Mouse (Mus musculus) neural tube, embryonic 13.5 days (tissue): ENCODE measurements at regions not wholly inside any gene's neighbourhood (a gene's known extent, or its start where the extent isn't known, plus 50 kb on each side); places are given as distances from the start of the nearest gene placed in this dataset.

ENCODE experiments used
- ATAC-seq: fragments of 200-750 bp; cut with Nextera tagmentation; 2 replicates; pipeline ENCODE4 v1.8.0; 2017; ENCODE audit warnings: low read depth, mild to moderate bottlenecking, moderate TSS enrichment, moderate library complexity
- H3K27ac ChIP-seq: fragments of 300-500 bp; sonication (generic); replicated peaks from 2 replicates; pipeline ENCODE4 v1.5.1; 2015; ENCODE audit warnings: moderate library complexity, mild to moderate bottlenecking, inconsistent platforms
- H3K27me3 ChIP-seq: fragments of 300-500 bp; sonication (generic); 2 replicates; pipeline ENCODE4 v1.6.1; 2015; ENCODE audit warnings: mild to moderate bottlenecking, inconsistent platforms
- H3K36me3 ChIP-seq: fragments of 300-500 bp; sonication (generic); 2 replicates; pipeline ENCODE4 v1.6.1; 2015; ENCODE audit warnings: mild to moderate bottlenecking, inconsistent platforms
- H3K4me1 ChIP-seq: fragments of 300-500 bp; sonication (generic); replicated peaks from 2 replicates; pipeline ENCODE4 v1.6.1; 2015; ENCODE audit warnings: inconsistent platforms
- H3K4me2 ChIP-seq: fragments of 300-500 bp; sonication (generic); 2 replicates; pipeline ENCODE4 v1.6.1; 2015; ENCODE audit warnings: inconsistent platforms, mild to moderate bottlenecking, moderate library complexity
- H3K4me3 ChIP-seq: fragments of 300-500 bp; sonication (generic); 2 replicates; pipeline ENCODE4 v1.5.1; 2015; ENCODE audit warnings: mild to moderate bottlenecking, inconsistent platforms
- H3K9ac ChIP-seq: fragments of 300-500 bp; sonication (generic); 2 replicates; pipeline ENCODE4 v1.6.1; 2015; ENCODE audit warnings: moderate library complexity, mild to moderate bottlenecking, inconsistent platforms
- H3K9me3 ChIP-seq: fragments of 300-500 bp; sonication (generic); 2 replicates; pipeline ENCODE4 v1.6.1; 2016; ENCODE audit warnings: inconsistent platforms
- WGBS: fragments of 180-500 bp; shearing (Covaris S2); methylation state at CpG from one replicate; pipeline ENCODE4 v1.1.7; 2015; 5-methylcytosine and 5-hydroxymethylcytosine counted together

- 0 out of 2 replicates have a peak, but pooled peaks cover 3% of the 10 kb centered on the region for H3K4me1 ChIP-seq
- WGBS, result 27% methylated on average over 9 of the region's 9 CpGs
- H3K27ac ChIP-seq, result no peak overlapping the region
- no peaks in the 10 kb centered on the region for H3K36me3 ChIP-seq
- no peak for ATAC-seq
- H3K4me2 ChIP-seq, result no peak overlapping the region
- H3K9me3 ChIP-seq, result no peaks in the 10 kb centered on the region
- no peak overlapping the region for H3K9ac ChIP-seq
- no peaks in the 10 kb centered on the region for H3K27me3 ChIP-seq
- H3K4me3 ChIP-seq, result no peak overlapping the region
Observed at GRCm38 (mm10) chr3:102309756-102310155, 105.3 kb upstream of the Vangl1 start.

DNA sequence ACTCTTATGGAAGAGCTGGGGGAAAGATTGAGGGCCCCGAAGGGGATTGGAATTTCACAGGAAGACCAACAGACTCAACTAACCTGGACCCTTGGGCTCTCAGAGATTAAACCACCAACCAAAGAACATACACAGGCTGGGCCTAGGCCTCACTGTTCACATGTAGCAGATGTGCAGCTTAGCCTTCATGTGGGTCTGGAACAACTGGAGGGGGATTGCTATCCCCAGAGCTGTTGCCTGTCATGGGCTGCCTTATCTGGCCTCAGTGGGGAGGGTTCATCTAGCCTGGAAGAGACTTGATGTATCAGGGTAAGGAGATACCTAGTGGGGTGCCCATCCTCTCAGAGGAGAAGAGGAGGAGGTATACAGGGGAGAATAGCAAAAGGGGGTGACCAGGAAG is 103.2 kb upstream of the Vangl1 start:
- no peak overlapping the region for H3K27ac ChIP-seq
- no peaks in the 10 kb centered on the region for H3K36me3 ChIP-seq
- no peaks in the 10 kb centered on the region for H3K9me3 ChIP-seq
- H3K4me3 ChIP-seq, result no peak overlapping the region
- H3K9ac ChIP-seq, result no peak overlapping the region
- H3K4me2 ChIP-seq, result no peak overlapping the region
- no peak for ATAC-seq
- 85% methylated on average over 1 of the region's 1 CpGs for WGBS
- no peaks in the 10 kb centered on the region for H3K27me3 ChIP-seq
- 0 out of 2 replicates have a peak, but pooled peaks cover 3% of the 10 kb centered on the region for H3K4me1 ChIP-seq

DNA sequence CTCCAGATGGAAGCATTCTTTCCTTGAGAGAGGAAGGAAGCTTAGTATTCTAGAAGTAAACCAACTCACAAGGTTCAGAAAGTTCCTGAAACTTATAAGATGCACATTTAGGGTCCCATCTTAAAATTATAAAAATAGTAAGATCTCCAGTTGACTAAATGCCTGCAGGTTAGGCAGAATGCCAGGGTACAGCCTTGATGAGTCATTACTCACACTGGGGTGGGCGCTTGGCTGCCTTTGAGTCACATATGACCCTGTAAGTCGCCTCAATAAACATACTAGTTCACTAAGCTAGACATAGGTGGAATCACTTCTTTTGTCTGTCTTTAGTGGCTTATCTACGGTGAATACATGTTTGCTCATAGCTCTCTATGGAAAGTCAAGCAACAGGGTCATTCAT is 87.9 kb upstream of the Vangl1 start:
- ATAC-seq, result no peak
- H3K4me1 ChIP-seq, result no peaks in the 10 kb centered on the region
- no peaks in the 10 kb centered on the region for H3K27me3 ChIP-seq
- H3K27ac ChIP-seq, result no peak overlapping the region
- H3K4me3 ChIP-seq, result no peak overlapping the region
- 84% methylated on average over 3 of the region's 3 CpGs for WGBS
- no peaks in the 10 kb centered on the region for H3K9me3 ChIP-seq
- H3K4me2 ChIP-seq, result no peak overlapping the region
- no peak overlapping the region for H3K9ac ChIP-seq
- H3K36me3 ChIP-seq, result no peaks in the 10 kb centered on the region

DNA sequence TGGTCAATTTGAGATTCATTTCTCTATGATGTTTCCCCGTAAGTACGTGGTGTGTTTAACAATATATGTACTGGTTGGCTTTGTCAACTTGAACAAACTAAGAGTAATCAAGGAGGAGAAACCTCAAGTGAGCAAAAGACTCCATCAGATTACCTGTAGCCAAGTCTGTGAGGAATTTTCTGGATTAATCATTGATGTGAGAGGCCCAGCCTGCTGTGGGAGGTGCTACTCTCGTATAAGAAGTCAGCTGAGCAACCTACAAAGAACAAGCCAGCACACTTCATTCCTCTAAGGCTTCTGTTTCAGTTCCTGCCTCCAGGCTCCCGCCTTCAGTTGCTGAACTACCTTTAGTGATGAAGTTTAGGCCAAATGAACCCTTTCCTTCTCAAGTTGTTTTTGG is 77.5 kb upstream of the Vangl1 start:
- Histone ChIP-seq H3K4me1 (no peaks in the 10 kb centered on the region), H3K9ac (no peak overlapping the region), H3K27me3 (no peaks in the 10 kb centered on the region), H3K4me2 (no peak overlapping the region), H3K4me3 (no peak overlapping the region), H3K9me3 (no peaks in the 10 kb centered on the region), H3K27ac (no peak overlapping the region), H3K36me3 (no peaks in the 10 kb centered on the region)
- no peak for ATAC-seq
- 87% methylated on average over 4 of the region's 4 CpGs for WGBS

GRCm38 (mm10) chr3:102276758-102277157 is 72.3 kb upstream of the Vangl1 start:
- Histone ChIP-seq H3K9me3 (no peaks in the 10 kb centered on the region), H3K9ac (no peak overlapping the region), H3K27ac (no peak overlapping the region), H3K27me3 (no peaks in the 10 kb centered on the region), H3K4me3 (no peak overlapping the region), H3K36me3 (no peaks in the 10 kb centered on the region), H3K4me2 (no peak overlapping the region), H3K4me1 (no peaks in the 10 kb centered on the region)
- ATAC-seq, result no peak
- 79% methylated on average over 2 of the region's 2 CpGs for WGBS

GRCm38 (mm10) chr3:102276283-102276682 is 71.8 kb upstream of the Vangl1 start:
- WGBS, result 82% methylated on average over 2 of the region's 2 CpGs

GRCm38 (mm10) chr3:102275256-102276022 is 70.9 kb upstream of the Vangl1 start:
- Histone ChIP-seq H3K9ac (no peak overlapping the region), H3K27ac (no peak overlapping the region), H3K9me3 (no peaks in the 10 kb centered on the region), H3K36me3 (no peaks in the 10 kb centered on the region), H3K27me3 (no peaks in the 10 kb centered on the region), H3K4me1 (no peaks in the 10 kb centered on the region), H3K4me2 (no peak overlapping the region), H3K4me3 (no peak overlapping the region)
- no peak for ATAC-seq
- 83% methylated on average over 7 of the region's 7 CpGs for WGBS

More at GRCm38 (mm10) chr3:102276283-102276682, 71.8 kb upstream of the Vangl1 start:
- Histone ChIP-seq H3K4me1 (no peaks in the 10 kb centered on the region), H3K4me3 (no peak overlapping the region), H3K27me3 (no peaks in the 10 kb centered on the region), H3K9ac (no peak overlapping the region), H3K4me2 (no peak overlapping the region), H3K9me3 (no peaks in the 10 kb centered on the region), H3K27ac (no peak overlapping the region), H3K36me3 (no peaks in the 10 kb centered on the region)
- no peak for ATAC-seq

DNA sequence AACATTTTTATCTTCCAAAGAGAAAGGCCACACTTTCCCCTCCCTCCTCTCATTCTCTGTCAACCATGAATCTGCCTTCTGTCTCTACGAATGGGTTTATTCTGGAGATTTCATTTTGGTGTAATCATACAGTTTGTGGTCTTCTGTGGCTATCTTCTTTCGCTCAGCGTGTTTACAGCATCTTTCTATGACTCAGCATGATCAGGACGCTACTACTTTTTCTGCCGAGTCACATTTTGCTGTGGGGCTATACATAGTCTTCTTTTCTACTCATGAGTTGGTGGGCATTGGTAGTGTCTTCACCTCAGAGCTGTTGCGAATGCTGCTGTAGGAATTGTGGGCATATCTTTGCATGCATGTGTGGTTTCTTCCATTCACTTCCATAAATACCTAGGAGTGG is 66.3 kb upstream of the Vangl1 start:
- H3K4me2 ChIP-seq, result no peak overlapping the region
- no peaks in the 10 kb centered on the region for H3K27me3 ChIP-seq
- no peaks in the 10 kb centered on the region for H3K9me3 ChIP-seq
- no peak overlapping the region for H3K4me3 ChIP-seq
- no peak for ATAC-seq
- H3K27ac ChIP-seq, result no peak overlapping the region
- no peaks in the 10 kb centered on the region for H3K36me3 ChIP-seq
- no peak overlapping the region for H3K9ac ChIP-seq
- no peaks in the 10 kb centered on the region for H3K4me1 ChIP-seq
- WGBS, result 92% methylated on average over 6 of the region's 6 CpGs

DNA sequence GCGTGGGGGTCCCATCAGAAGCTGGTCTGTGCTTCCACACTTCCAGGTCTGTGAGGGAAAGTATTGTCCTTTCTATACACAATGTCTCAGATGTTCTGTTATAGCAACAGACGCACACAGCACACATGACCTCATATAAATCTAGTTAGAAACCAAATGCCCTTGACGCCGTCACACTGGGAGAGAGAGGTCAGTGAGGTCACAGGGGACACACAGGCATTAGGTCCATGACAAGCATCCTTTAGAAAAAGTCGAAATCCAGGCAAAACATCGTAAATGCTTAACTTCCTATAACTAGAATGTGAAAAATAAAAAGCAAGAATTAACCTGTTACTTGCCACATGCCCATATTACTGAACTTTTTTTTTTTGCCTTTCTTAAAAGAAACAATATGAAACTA is 65.8 kb upstream of the Vangl1 start:
- H3K27me3 ChIP-seq, result no peaks in the 10 kb centered on the region
- H3K9ac ChIP-seq, result no peak overlapping the region
- WGBS, result 15% methylated on average over 6 of the region's 6 CpGs
- H3K9me3 ChIP-seq, result no peaks in the 10 kb centered on the region
- no peak overlapping the region for H3K4me2 ChIP-seq
- no peak for ATAC-seq
- no peaks in the 10 kb centered on the region for H3K4me1 ChIP-seq
- no peak overlapping the region for H3K4me3 ChIP-seq
- no peak overlapping the region for H3K27ac ChIP-seq
- H3K36me3 ChIP-seq, result no peaks in the 10 kb centered on the region

GRCm38 (mm10) chr3:102266136-102266535 is 61.6 kb upstream of the Vangl1 start:
- no peak overlapping the region for H3K27ac ChIP-seq
- H3K9ac ChIP-seq, result no peak overlapping the region
- H3K4me2 ChIP-seq, result no peak overlapping the region
- WGBS, result 67% methylated on average over 9 of the region's 9 CpGs
- ATAC-seq, result no peak
- H3K4me1 ChIP-seq, result peaks cover 8% of the 10 kb centered on the region; the same call in 1 of the 2 replicates
- no peaks in the 10 kb centered on the region for H3K9me3 ChIP-seq
- H3K36me3 ChIP-seq, result no peaks in the 10 kb centered on the region
- no peak overlapping the region for H3K4me3 ChIP-seq
- no peaks in the 10 kb centered on the region for H3K27me3 ChIP-seq

DNA sequence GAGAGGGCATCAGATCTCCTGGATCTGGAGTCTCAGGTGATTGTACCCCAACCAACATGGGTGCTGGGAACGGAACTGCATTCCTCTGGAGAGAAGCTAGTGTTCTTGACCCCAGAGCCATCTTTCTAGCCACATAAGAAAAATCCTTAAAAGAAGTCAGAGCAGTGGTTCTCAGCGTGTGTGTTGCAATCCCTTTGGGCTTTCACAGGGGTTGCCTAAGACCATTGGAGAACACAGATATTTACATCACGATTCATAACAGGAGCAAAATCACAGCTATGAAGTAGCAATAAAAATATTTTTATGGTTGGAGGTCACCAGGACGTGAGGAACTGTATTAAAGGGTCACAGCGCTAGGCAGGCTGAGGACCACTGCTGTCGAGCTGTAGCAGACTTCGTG is 60.7 kb upstream of the Vangl1 start:
- no peaks in the 10 kb centered on the region for H3K27me3 ChIP-seq
- H3K27ac ChIP-seq, result no peak overlapping the region
- 76% methylated on average over 7 of the region's 7 CpGs for WGBS
- H3K36me3 ChIP-seq, result no peaks in the 10 kb centered on the region
- no peak overlapping the region for H3K9ac ChIP-seq
- H3K4me2 ChIP-seq, result no peak overlapping the region
- H3K4me1 ChIP-seq, result peaks cover 8% of the 10 kb centered on the region; the same call in 1 of the 2 replicates
- no peak overlapping the region for H3K4me3 ChIP-seq
- no peak for ATAC-seq
- no peaks in the 10 kb centered on the region for H3K9me3 ChIP-seq

DNA sequence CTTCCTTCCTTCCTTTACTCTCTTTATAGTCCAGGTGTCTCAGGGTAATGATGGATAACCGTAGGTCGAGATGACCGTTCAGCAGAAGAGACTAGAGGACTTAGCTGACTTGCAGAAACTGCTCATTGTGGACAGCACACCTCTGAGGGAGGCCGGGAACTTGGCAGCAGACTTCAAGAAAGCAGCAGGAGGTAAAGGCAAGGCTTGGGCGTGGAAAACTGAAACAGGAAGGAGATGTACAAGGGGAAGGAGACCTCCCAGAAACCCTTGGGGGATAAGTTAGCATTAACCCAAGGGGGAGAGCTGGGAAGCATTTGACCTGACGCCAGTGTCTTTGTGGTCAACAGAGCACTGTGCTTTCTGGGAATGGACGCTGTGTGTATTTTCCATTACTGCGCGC is 58.8 kb upstream of the Vangl1 start:
- Histone ChIP-seq H3K9ac (no peak overlapping the region), H3K9me3 (no peaks in the 10 kb centered on the region), H3K4me1 (peaks cover 8% of the 10 kb centered on the region; the same call in 1 of the 2 replicates), H3K27me3 (no peaks in the 10 kb centered on the region), H3K4me2 (no peak overlapping the region), H3K36me3 (no peaks in the 10 kb centered on the region), H3K27ac (no peak overlapping the region), H3K4me3 (no peak overlapping the region)
- ATAC-seq, result no peak
- 75% methylated on average over 9 of the region's 9 CpGs for WGBS

DNA sequence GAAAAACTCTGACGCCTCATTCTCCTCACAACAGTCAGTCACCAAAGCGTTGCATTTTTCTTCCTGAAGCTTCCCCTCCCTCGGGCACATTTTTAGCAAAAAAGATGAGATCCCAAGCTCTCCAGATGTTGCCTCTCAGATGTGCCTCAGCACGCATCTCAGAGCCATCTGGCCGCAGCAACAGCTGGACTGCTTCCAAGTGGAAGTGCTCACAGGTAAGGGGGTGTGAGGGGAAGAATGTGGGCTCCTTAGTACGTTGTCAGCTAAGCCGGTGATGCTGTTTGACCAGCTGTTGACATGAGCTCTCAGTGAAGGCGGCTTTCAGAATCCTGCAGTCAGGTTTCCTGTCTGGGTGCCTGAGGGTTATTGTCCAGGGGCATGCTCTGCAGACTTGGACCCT is 58.2 kb upstream of the Vangl1 start:
- 65% methylated on average over 8 of the region's 8 CpGs for WGBS
- no peaks in the 10 kb centered on the region for H3K36me3 ChIP-seq
- H3K4me1 ChIP-seq, result peaks cover 8% of the 10 kb centered on the region; the same call in 1 of the 2 replicates
- no peaks in the 10 kb centered on the region for H3K9me3 ChIP-seq
- H3K4me2 ChIP-seq, result no peak overlapping the region
- H3K27me3 ChIP-seq, result no peaks in the 10 kb centered on the region
- no peak for ATAC-seq
- H3K27ac ChIP-seq, result no peak overlapping the region
- no peak overlapping the region for H3K4me3 ChIP-seq
- H3K9ac ChIP-seq, result no peak overlapping the region
